Mouse (Mus musculus) embryonic facial prominence, embryonic 12.5 days (tissue): ENCODE data around the gene Hoxa5. TPM values are rescaled to one million over a fixed set of nuclear protein-coding genes. Genes with fewer than 3 reads are reported as not detected.
A peak's percentile ranks its signal among the peaks of the same experiment; 100 is the strongest.

Source experiments
- ATAC-seq: fragments of 200-750 bp; cut with Nextera tagmentation; 2 replicates; pipeline ENCODE4 v1.8.0; 2017; ENCODE audit not compliant: insufficient number of reproducible peaks, insufficient read depth, low FRiP score, low TSS enrichment
- H3K27ac ChIP-seq: fragments of 300-500 bp; sonication (generic); 2 replicates; pipeline ENCODE4 v1.5.1; 2016; ENCODE audit warnings: mild to moderate bottlenecking
- H3K27me3 ChIP-seq: fragments of 300-500 bp; sonication (generic); 2 replicates; pipeline ENCODE4 v1.6.1; 2016; ENCODE audit warnings: mild to moderate bottlenecking, moderate library complexity
- H3K36me3 ChIP-seq: fragments of 300-500 bp; sonication (generic); 2 replicates; pipeline ENCODE4 v1.6.1; 2016; ENCODE audit warnings: mild to moderate bottlenecking
- H3K4me1 ChIP-seq: fragments of 300-500 bp; sonication (generic); 2 replicates; pipeline ENCODE4 v1.6.1; 2016
- H3K4me2 ChIP-seq: fragments of 300-500 bp; sonication (generic); replicated peaks from 2 replicates; pipeline ENCODE4 v1.6.1; 2016; ENCODE audit warnings: mild to moderate bottlenecking, moderate library complexity
- H3K4me3 ChIP-seq: fragments of 300-500 bp; sonication (generic); 2 replicates; pipeline ENCODE4 v1.5.1; 2016; ENCODE audit warnings: mild to moderate bottlenecking
- H3K9ac ChIP-seq: fragments of 300-500 bp; sonication (generic); 2 replicates; pipeline ENCODE4 v1.6.1; 2016; ENCODE audit warnings: mild to moderate bottlenecking, moderate library complexity
- H3K9me3 ChIP-seq: fragments of 300-500 bp; sonication (generic); 2 replicates; pipeline ENCODE4 v1.6.1; 2016; ENCODE audit warnings: mild to moderate bottlenecking, moderate library complexity
- WGBS: fragments of 180-500 bp; shearing (Covaris S2); methylation state at CpG from one replicate; pipeline ENCODE4 v1.1.7; 2016; 5-methylcytosine and 5-hydroxymethylcytosine counted together
- polyA plus RNA-seq: library from polyadenylated mRNA; unstranded; fragments of >200 nt; fragmentation: Nextera tagmentation; extraction: Ambion mirVana; gene quantifications from 2 replicates; pipeline ENCODE4 v1.2.1, GENCODE M21; 2016

Gene Hoxa5
- polyA plus RNA-seq, 1 experiment from 2014 or later = 0.33 TPM

DNA sequence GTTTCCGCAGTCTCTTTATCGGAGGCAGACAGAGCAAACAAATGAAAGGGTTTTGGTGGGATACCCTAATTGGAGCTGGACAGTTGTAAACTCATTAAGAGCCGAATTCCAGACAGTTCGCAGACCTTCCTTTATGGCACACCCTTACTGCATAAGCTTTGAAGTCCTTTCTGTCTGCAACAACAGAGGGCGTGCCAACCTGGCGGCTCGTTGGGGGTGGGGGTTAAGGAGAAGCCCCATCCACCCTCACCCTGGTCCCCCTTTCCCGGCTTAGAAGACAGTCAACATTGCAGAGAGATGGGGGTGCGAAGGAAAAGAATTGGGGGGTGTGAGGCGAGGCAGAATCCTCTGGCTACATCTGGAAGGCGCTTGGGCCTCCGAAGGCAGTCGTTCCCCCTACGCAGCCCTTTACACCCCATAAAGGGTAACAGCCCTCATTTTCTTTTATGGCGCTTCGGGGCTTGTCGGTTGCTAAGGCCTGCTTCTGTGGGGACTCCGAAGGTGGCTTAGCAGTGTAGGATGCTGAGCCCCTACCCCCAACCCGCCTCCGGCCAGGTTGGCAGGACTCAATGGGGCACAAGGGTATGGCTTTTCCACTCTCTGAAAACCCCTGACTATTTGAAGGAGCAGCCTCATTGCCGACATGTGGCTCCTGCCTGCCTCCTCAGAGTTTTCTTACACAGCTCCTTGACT, 17.8 kb upstream of the Hoxa5 start:
- Histone ChIP-seq H3K9me3 (no peaks in the 10 kb centered on the region), H3K27me3 (peaks cover 98% of the 10 kb centered on the region), H3K9ac (no peak overlapping the region), H3K36me3 (no peaks in the 10 kb centered on the region), H3K27ac (no peak overlapping the region), H3K4me2 (peak overlapping the region; percentile 84), H3K4me1 (peaks cover under 1% of the 10 kb centered on the region; the same call in 1 of the 2 replicates), H3K4me3 (peak overlapping the region; percentile 48; the same call in 1 of the 2 replicates)
- 5% methylated on average over 21 of the region's 21 CpGs for WGBS
- no peak for ATAC-seq

DNA sequence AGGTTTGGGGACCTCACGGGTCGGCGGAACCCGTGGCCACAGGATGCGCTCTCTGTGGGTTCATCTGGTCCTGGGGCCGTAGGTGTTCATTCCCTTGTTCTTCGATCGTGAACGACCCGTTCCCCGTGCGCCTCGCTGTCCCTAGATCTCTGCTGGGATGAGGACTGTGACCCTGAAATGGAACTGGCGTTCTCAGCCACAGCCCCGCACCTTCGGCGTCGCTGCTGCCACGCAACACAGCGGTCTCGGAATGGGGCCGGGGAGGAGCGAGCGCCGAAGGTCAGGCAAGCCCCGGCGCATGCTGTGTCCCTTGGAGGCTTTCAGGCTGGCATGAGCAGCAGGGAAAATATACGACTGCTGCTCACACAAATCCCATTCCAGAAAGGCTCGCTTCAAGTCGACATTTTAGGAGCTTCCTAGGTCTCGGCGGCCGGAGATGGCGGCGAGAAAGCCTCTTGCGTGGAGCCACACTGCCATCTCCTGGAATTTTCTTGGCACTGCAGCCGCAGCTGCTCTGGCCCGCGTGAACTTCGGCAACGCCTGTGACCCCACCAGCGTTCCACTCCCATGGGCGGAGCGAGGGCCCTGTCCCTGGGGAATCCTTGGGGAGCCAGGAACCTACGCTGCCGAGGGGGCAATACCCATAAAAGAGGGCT, 17.1 kb upstream of the Hoxa5 start, which contains the start of gene Hoxa7:
Gene Hoxa7 (minus strand): TSS at position 518 of the 656 bp plus-strand sequence.
- WGBS = 2% methylated on average over 46 of the region's 46 CpGs
- Histone ChIP-seq H3K4me2 (peak within 1 kb of the TSS; percentile 84), H3K27me3 (peaks cover 98% of the 10 kb centered on the region), H3K4me1 (peaks cover 5% of the 10 kb centered on the region), H3K9me3 (no peaks in the 10 kb centered on the region), H3K4me3 (peak within 1 kb of the TSS; percentile 48), H3K27ac (no peak within 1 kb of the TSS), H3K9ac (peak within 1 kb of the TSS; percentile 54), H3K36me3 (no peaks in the 10 kb centered on the region)
- ATAC-seq = no peak

DNA sequence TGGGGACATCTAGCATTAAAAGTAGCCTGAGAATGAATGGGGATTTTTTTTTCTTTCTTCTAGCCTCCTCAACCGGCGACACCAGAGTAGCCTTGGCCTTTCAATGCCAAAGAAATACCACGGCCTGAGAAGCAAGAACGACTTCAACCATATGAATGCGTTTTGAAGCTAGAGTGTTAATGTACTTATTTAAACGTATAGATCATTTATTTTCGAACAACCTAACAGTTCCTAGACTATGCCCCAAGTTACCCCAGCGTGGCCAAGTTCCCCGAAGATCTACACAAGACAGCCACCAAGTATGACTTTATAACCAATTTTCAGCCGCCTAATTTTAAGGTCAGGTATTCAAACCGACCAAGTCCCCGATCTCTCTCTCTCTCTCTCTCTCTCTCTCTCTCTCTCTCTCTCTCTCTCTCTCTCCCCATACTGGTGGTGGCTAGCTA, 16.5 kb upstream of the Hoxa5 start:
- no peak for ATAC-seq
- WGBS = 6% methylated on average over 12 of the region's 12 CpGs
- H3K9ac ChIP-seq = no peak overlapping the region
- H3K4me2 ChIP-seq = peak overlapping the region; percentile 84
- H3K36me3 ChIP-seq = no peaks in the 10 kb centered on the region
- peaks cover 98% of the 10 kb centered on the region for H3K27me3 ChIP-seq
- no peaks in the 10 kb centered on the region for H3K9me3 ChIP-seq
- peak overlapping the region; percentile 48 for H3K4me3 ChIP-seq
- H3K4me1 ChIP-seq = peaks cover 5% of the 10 kb centered on the region
- H3K27ac ChIP-seq = no peak overlapping the region

DNA sequence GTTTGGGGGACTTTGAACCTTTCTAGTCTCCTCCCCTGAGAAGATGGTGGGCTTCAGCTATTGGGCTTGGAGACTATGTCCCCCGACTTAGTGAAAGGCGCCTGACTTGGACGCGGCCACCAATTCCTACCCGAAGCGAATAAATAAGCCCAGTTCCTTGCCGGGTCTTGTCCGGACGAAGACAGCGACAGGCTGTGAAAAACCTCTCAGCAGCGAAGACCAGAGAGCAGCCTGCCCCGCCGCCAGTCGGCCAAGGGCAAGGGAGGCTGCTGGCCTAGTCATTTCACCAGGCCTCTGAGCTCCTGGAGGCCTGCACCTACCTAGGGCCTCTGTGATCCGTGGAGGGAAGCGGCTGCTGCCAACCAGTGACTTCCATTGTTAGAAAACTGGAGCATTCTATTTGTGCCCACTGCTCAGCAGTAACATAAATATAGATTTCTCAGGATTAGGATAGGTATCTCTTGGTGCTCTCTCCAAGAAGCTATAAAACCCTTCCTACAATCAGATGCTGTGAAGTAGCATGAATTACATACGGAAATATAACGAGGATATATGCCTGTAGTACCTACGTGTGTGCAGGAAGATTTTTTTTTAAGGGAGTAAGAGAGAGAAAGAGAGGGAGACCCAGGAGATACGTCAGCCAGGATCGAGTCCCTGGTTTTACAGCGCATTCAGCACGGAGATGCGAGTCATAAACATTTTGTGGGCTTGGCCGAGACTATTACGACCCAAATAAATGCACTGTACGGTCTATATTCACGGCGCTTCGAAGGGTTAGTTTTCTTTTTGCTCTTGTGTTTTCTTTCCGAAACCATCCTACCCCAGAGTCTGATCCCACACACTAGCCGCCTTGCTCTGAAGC, 15.8 kb upstream of the Hoxa5 start:
- H3K4me3 ChIP-seq = no peak overlapping the region
- WGBS = 13% methylated on average over 32 of the region's 32 CpGs
- ATAC-seq = no peak
- no peak overlapping the region for H3K27ac ChIP-seq
- H3K4me2 ChIP-seq = no peak overlapping the region
- peaks cover 5% of the 10 kb centered on the region for H3K4me1 ChIP-seq
- H3K9me3 ChIP-seq = no peaks in the 10 kb centered on the region
- H3K9ac ChIP-seq = no peak overlapping the region
- no peaks in the 10 kb centered on the region for H3K36me3 ChIP-seq
- peaks cover 98% of the 10 kb centered on the region for H3K27me3 ChIP-seq

DNA sequence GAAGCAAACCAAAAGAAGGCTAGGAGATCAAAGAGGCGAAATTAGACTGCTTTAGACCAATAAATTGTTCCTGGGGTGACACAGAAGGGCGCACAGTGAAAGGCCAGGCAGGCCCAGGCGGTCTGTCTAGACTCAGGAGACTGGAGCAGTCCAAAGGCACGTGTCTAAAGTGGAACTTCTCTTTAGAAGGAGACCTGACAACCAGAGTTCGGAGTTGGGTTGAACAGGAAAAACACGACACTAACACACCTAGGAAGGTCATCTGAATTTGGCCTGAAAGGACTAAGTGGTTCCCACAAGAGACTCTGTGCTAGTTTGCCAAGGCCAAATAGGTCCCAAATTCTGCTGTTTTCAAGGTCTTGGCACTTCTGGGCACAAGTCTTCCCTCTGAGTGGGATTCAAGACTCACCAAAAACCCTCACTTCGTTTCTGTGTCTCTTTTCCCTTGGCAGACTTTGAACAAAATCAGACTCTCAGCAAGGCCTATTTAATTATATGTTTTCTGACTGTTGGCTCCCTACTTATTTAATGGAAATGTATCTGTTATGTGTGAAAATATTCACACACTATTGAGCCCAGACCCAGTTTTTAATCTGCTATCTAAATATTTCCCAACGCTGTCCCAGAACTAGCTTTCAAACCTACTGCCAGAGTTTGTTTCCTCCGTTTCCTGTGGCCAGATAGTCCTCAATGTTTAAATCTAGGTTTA, 15.0 kb upstream of the Hoxa5 start:
- whole genome bisulfite sequencing = 20% methylated on average over 9 of the region's 9 CpGs
- no peak for ATAC-seq
- no peak overlapping the region for H3K27ac ChIP-seq
- no peak overlapping the region for H3K4me2 ChIP-seq
- no peaks in the 10 kb centered on the region for H3K36me3 ChIP-seq
- H3K4me1 ChIP-seq = peaks cover 5% of the 10 kb centered on the region
- H3K9me3 ChIP-seq = no peaks in the 10 kb centered on the region
- H3K9ac ChIP-seq = no peak overlapping the region
- no peak overlapping the region for H3K4me3 ChIP-seq
- H3K27me3 ChIP-seq = peaks cover 98% of the 10 kb centered on the region

DNA sequence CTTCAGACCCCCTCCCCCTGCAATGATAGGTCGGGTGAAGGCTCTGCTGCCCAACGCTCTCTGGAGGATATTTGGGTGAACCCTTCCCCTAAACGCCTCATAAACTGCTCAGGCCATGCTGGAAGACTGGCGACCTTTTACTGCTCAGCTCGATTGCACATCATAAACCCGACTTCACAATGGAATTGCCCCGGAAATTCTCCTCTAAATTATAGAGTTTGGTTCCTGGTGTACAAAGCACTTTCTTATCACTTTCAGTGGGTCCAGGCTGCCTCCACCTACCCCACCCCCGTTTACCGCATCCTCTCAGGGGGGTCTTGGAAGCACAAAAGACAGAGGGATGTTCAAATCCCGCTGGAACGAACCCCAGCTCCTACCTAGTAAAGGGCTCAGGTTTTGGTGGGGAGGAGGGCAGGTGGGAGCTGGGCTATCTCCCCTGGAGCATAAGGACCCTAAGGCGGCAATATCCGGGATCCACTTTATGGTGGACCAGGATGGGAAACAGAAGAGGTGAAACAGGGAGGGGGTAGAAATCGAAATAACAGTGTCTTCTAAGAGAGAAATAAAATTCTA, 14.3 kb upstream of the Hoxa5 start:
- no peak overlapping the region for H3K4me3 ChIP-seq
- no peak overlapping the region for H3K27ac ChIP-seq
- no peak overlapping the region for H3K9ac ChIP-seq
- ATAC-seq = no peak
- no peak overlapping the region for H3K4me2 ChIP-seq
- H3K9me3 ChIP-seq = no peaks in the 10 kb centered on the region
- WGBS = 9% methylated on average over 14 of the region's 14 CpGs
- peaks cover 5% of the 10 kb centered on the region for H3K4me1 ChIP-seq
- H3K36me3 ChIP-seq = no peaks in the 10 kb centered on the region
- peaks cover 98% of the 10 kb centered on the region for H3K27me3 ChIP-seq

DNA sequence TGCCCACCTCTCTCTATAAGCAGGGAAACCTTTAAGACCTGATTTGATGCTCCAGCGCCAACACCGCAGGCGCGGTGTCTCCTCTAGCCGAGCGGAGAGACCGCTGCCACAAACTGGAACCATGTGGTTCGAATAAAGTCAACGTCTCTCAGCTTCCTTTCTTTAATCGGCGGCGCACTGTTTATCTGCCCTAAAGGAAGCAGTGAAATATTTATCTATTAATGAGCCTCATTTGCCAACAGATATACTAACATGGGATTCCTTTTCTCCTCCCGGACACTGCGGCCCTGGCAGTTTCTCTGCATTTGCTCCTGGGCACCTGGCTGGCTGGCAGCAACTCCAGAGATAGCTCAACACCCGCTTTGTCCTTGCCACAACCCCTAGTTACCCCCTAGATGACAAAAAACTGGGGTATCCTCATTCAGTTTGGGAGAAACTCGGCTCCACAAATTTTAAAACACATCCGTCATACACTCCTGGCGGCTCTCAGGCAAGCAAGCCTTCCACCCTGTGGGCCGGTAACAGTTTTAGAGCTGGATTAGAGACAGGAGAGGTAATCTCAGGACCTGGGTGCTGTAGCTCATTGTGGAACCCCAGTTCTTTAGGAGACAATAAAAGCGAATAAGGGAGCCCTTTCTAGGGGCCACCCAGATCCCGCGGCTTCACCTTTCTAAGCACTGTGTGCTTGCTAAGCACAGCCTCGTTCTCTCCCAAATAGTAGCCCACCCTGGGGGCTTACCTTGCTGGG, 13.7 kb upstream of the Hoxa5 start:
- H3K9ac ChIP-seq = no peak overlapping the region
- no peaks in the 10 kb centered on the region for H3K9me3 ChIP-seq
- H3K36me3 ChIP-seq = no peaks in the 10 kb centered on the region
- H3K4me3 ChIP-seq = peak overlapping the region; percentile 29; the same call in 1 of the 2 replicates
- no peak overlapping the region for H3K27ac ChIP-seq
- H3K27me3 ChIP-seq = peaks cover 95% of the 10 kb centered on the region
- H3K4me2 ChIP-seq = peak overlapping the region; percentile 43
- H3K4me1 ChIP-seq = peaks cover 5% of the 10 kb centered on the region
- no peak for ATAC-seq
- WGBS = 3% methylated on average over 23 of the region's 23 CpGs

DNA sequence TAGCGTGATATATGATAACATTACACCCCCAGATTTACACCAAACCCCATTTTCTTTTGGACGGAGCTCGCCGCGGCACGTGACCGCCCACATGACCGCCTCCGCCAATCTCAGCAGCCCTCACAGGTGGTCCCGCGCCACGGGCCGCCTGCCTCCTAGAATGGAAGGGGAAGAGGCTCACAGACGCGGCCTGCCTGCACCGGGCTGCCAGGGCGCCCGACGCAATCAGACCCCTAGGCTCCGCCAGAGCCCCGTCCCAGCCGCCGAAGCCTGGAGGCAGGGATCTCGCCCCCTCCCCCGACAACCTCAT, 13.0 kb upstream of the Hoxa5 start:
- peak overlapping the region; percentile 29 for H3K4me3 ChIP-seq
- H3K36me3 ChIP-seq = no peaks in the 10 kb centered on the region
- peaks cover 5% of the 10 kb centered on the region for H3K4me1 ChIP-seq
- ATAC-seq = no peak
- no peaks in the 10 kb centered on the region for H3K9me3 ChIP-seq
- H3K4me2 ChIP-seq = peak overlapping the region; percentile 43
- WGBS = under 1% methylated on average over 25 of the region's 25 CpGs
- no peak overlapping the region for H3K9ac ChIP-seq
- H3K27ac ChIP-seq = no peak overlapping the region
- peaks cover 95% of the 10 kb centered on the region for H3K27me3 ChIP-seq

DNA sequence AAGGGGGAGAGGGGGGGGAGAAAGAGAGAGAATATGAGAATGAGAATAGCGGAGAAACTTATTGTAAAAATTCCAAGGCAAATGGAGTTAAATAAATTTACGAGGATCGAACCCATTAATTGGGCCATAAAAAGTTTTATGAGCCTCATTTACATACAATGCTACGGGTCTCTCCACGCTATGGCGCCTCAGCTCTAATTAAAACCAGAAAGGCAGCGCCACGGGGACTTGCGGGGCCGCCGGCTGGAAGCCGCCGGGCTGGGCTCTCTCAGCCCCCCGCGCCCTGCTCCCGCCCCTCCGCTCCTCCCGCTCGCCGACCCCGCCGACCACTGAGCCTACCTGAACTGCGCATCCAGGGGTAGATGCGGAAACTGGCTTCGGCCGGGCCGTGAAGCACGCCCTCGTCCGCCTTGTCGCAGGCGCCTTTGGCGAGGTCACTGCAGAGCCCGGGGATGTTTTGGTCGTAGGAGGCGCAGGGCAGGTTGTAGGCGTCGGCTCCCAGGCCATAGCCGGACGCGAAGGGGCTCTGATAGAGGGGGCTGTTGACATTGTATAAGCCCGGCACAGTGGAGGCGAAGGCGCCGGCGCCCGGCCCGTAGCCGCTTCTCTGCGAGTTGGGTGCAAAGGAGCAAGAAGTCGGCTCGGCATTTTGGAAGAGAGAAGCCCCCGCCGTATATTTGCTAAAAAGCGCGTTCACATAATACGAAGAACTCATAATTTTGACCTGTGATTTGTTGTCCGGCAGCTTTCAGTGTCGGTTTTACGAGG, 12.5 kb upstream of the Hoxa5 start:
- Histone ChIP-seq H3K27ac (no peak overlapping the region), H3K4me3 (peak overlapping the region; percentile 29), H3K9ac (0 out of 2 replicates have a peak overlapping the region, but pooled peaks have one; percentile 33), H3K36me3 (no peaks in the 10 kb centered on the region), H3K27me3 (peaks cover 95% of the 10 kb centered on the region), H3K4me2 (peak overlapping the region; percentile 43), H3K9me3 (no peaks in the 10 kb centered on the region), H3K4me1 (peaks cover 5% of the 10 kb centered on the region)
- WGBS = 2% methylated on average over 60 of the region's 60 CpGs
- no peak for ATAC-seq
